Mouse (Mus musculus) heart, postnatal 36 days (tissue): ENCODE data around the gene Gm16181. TPM values are rescaled to one million over a fixed set of nuclear protein-coding genes. Genes with fewer than 3 reads are reported as not detected.

Source experiments
- DNase-seq, 2 experiments: peaks; one replicate each; pipeline ENCODE4 v3.0.0; 2021 to 2022
- intact Hi-C: fragments of 180-260 bp; cut with DNase I; formaldehyde crosslinking; loops from one replicate; pipeline ENCODE4 v1.15.1; 2025
- total RNA-seq, 2 experiments: library from RNA; stranded (reverse); gene quantifications; 2 replicates each; pipeline ENCODE4 v1.2.3; 2021

The Gm16181 gene
- total RNA-seq: not detected

- intact Hi-C loops: loop anchor here (2.0 kb wide), 1 partner anchor 20 kb away; no protein-coding TSS in a partner anchor
Measured at GRCm38 (mm10) chr17:35220156-35220952, at the start of gene Gm16181. Gm16181 (plus strand) TSS chr17:35220834.

GRCm38 (mm10) chr17:35172445-35173234 lies 48.0 kb upstream of the Gm16181 start:
- intact Hi-C loops: no loop called here
- no peak for DNase-seq

More at GRCm38 (mm10) chr17:35220156-35220952, at the start of gene Gm16181:
- DNase-seq: peak; percentile 59 to 66

- intact Hi-C loops: no loop called here
- no peak for DNase-seq
Measured at GRCm38 (mm10) chr17:35173329-35173728, 47.3 kb upstream of the Gm16181 start.

- DNase-seq: no peak
- intact Hi-C loops: no loop called here
Measured at GRCm38 (mm10) chr17:35174201-35174977, 46.2 kb upstream of the Gm16181 start.

GRCm38 (mm10) chr17:35175382-35175781 lies 45.3 kb upstream of the Gm16181 start:
- no peak for DNase-seq
- intact Hi-C loops: no loop called here

- intact Hi-C loops: no loop called here
- DNase-seq: no peak
Measured at GRCm38 (mm10) chr17:35175968-35176367, 44.7 kb upstream of the Gm16181 start, which contains the start of gene Aif1. Aif1 (minus strand) TSS chr17:35176068.

GRCm38 (mm10) chr17:35178528-35178927 lies 42.1 kb upstream of the Gm16181 start:
- intact Hi-C loops: loop anchor here (1.0 kb wide), 2 partner anchors 17 to 54 kb away; no protein-coding TSS in a partner anchor

GRCm38 (mm10) chr17:35180093-35180492 lies 40.5 kb upstream of the Gm16181 start:
- intact Hi-C loops: no loop called here
- no peak for DNase-seq

More at GRCm38 (mm10) chr17:35178528-35178927, 42.1 kb upstream of the Gm16181 start:
- peak; percentile 79 to 83 for DNase-seq

- peak; percentile 74 to 78 for DNase-seq
- intact Hi-C loops: no loop called here
Measured at GRCm38 (mm10) chr17:35185639-35186611, 34.7 kb upstream of the Gm16181 start.

- peak in 1 of 2 experiments; percentile 49 for DNase-seq
- intact Hi-C loops: no loop called here
Measured at GRCm38 (mm10) chr17:35186681-35187080, 34.0 kb upstream of the Gm16181 start.

GRCm38 (mm10) chr17:35187345-35187744 lies 33.3 kb upstream of the Gm16181 start:
- intact Hi-C loops: no loop called here
- DNase-seq: no peak

GRCm38 (mm10) chr17:35187959-35188610 lies 32.5 kb upstream of the Gm16181 start, which contains the start of gene Lst1:
Lst1 (minus strand) TSS chr17:35188439.
- no peak for DNase-seq
- intact Hi-C loops: no loop called here

GRCm38 (mm10) chr17:35189186-35189585 lies 31.4 kb upstream of the Gm16181 start:
- no peak for DNase-seq
- intact Hi-C loops: no loop called here

GRCm38 (mm10) chr17:35190096-35190495 lies 30.5 kb upstream of the Gm16181 start:
- intact Hi-C loops: no loop called here
- no peak for DNase-seq

GRCm38 (mm10) chr17:35191723-35192122 lies 28.9 kb upstream of the Gm16181 start:
- intact Hi-C loops: no loop called here
- no peak for DNase-seq

GRCm38 (mm10) chr17:35192924-35193323 lies 27.7 kb upstream of the Gm16181 start:
- no peak for DNase-seq
- intact Hi-C loops: no loop called here

- no peak for DNase-seq
- intact Hi-C loops: no loop called here
Measured at GRCm38 (mm10) chr17:35193881-35194843, 26.5 kb upstream of the Gm16181 start, which contains the start of gene Ltb. Ltb (plus strand) TSS chr17:35194439.
